Mouse (Mus musculus) lung, adult 2 months (tissue): ENCODE measurements around the gene Nutf2-ps1.

Source experiments
- CTCF ChIP-seq: fragments of 200-500 bp; IDR thresholded peaks from 2 replicates; pipeline ENCODE4 v1.5.1; 2011; ENCODE audit warnings: mild to moderate bottlenecking, low read length, control low read depth; ENCODE audit not compliant: insufficient read depth
- POLR2A ChIP-seq: fragments of 200-500 bp; IDR thresholded peaks from 2 replicates; pipeline ENCODE4 v1.6.1; 2011; ENCODE audit warnings: low read depth, mild to moderate bottlenecking, control low read depth, low read length, borderline replicate concordance; ENCODE audit errors: extremely low read depth

DNA sequence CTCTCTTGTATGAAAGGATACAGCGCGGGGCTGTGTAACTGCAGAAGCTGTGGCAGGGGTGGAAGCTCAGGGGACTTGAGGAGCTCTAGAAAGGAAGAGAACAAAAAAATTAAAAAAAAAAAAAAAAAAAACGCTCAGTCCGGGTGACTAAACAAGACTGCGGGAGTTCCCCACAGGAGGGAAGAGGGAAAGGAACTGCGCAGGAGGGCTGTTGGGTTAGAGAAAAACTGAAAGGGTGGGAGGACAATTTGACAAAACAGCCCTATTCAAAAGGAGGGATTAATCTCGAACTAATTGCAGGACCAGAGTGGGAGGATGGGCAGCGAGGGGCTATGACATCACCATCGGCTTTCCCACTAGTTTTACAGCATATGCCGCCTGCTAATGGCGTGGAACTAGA lies 21.0 kb downstream of the Nutf2-ps1 start:
- TF ChIP-seq POLR2A (no peak), CTCF (no peak)
